12 mouse cellular contexts compared by ENCODE assay signal in the genomic region with DNA sequence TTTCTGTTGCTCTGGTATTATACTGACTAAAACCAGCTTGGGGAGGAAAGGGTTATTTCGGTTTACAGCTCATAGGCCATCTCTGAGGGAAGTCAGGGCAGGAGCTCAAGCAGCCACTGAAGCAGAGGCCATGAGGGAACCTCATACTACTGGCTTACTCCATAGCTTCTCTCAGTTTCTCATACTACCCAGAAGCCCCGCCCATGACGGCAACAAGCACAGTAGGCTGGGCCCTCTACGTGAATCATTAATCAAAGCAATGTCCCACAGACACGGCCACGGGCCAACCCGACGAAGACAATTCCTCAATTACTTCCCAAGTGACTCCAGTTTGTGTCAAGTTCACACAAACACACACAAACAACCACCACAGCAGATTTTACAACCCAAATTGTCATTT. TPM values are rescaled to one million over a fixed set of nuclear protein-coding genes. Genes with fewer than 3 reads are reported as not detected.
A peak's percentile ranks its signal among the peaks of the same experiment; 100 is the strongest.
DNase-seq lines count a peak whose midpoint lies in the region; ATAC-seq and TF ChIP-seq lines count a peak whose summit lies in the region.
"Had no signal": no experiment of that assay in that cellular context is flagged by ENCODE, and none has a peak within 500 bp of the region (broad histone marks: within the 10 kb centered on the region; RNA-seq: fewer than 3 reads in every experiment).

No protein-coding gene starts in this region.

- H3K27me3 ChIP-seq in kidney, embryonic 15.5 days: no peaks in the 10 kb centered on the region
- H3K27me3 ChIP-seq: forebrain, embryonic 13.5 days; hindbrain, embryonic 15.5 days; midbrain, embryonic 12.5 days had no signal

- no peak for TF ChIP-seq CTCF in lung, adult 2 months (IDR thresholded peaks at IDR 0.05; ENCODE audit: insufficient read depth, low read length)

- intact Hi-C loops in left cerebral cortex, postnatal 25 days (cut with DNase I): no loop called here

- H3K4me3 ChIP-seq in kidney, embryonic 15.5 days (replicated peaks): no peak overlapping the region
- H3K4me3 ChIP-seq in lung, adult 2 months (replicated peaks; ENCODE audit: extremely low read depth, low read depth, low read length): no peak overlapping the region
- H3K4me3 ChIP-seq: forebrain, embryonic 13.5 days; hindbrain, embryonic 15.5 days; midbrain, embryonic 12.5 days had no signal

- 30% methylated on average over 8 of the region's 8 CpGs for WGBS in kidney, embryonic 15.5 days
- WGBS in lung, adult 2 months: 26% methylated on average over 8 of the region's 8 CpGs

- DNase-seq in urinary bladder, postnatal 25 days (ENCODE audit: low spot score): peak; percentile 31
- DNase-seq in urinary bladder, adult 2 months (ENCODE audit: low spot score): no peak
- peak; percentile 57 for DNase-seq in lung, adult 2 months
- DNase-seq in left cerebral cortex, adult 18-20 months (ENCODE audit: low spot score in 2 of 2): no peak
- no peak for DNase-seq in frontal cortex, adult 2 months (ENCODE audit: extremely low spot score in 1 of 2, low spot score in 1 of 2)
- no peak for DNase-seq in left cerebral cortex, postnatal 25 days (ENCODE audit: low spot score in 2 of 2)
- DNase-seq in spleen, postnatal 10 days (ENCODE audit: low spot score in 2 of 2): no peak
- DNase-seq: left cerebral cortex, postnatal 4 days had no signal

- peaks cover 26% of the 10 kb centered on the region for H3K4me1 ChIP-seq in kidney, embryonic 15.5 days
- H3K4me1 ChIP-seq in lung, adult 2 months (ENCODE audit: control insufficient read depth, insufficient read depth, low read length): peaks cover 16% of the 10 kb centered on the region

- H3K9me3 ChIP-seq in kidney, embryonic 15.5 days (replicated peaks): no peaks in the 10 kb centered on the region
- H3K9me3 ChIP-seq: forebrain, embryonic 13.5 days; hindbrain, embryonic 15.5 days; midbrain, embryonic 12.5 days had no signal

- ATAC-seq in kidney, embryonic 15.5 days (replicated peaks; ENCODE audit: low FRiP score): 0 out of 2 replicates have a peak, but pooled peaks have one; percentile 62
- ATAC-seq: forebrain, embryonic 13.5 days had no signal

- TF ChIP-seq POLR2A in lung, adult 2 months (IDR thresholded peaks at IDR 0.05; ENCODE audit: borderline replicate concordance, extremely low read depth, low read depth, low read length): no peak

- H3K9ac ChIP-seq in kidney, embryonic 15.5 days: no peak overlapping the region
- H3K9ac ChIP-seq: forebrain, embryonic 13.5 days; hindbrain, embryonic 15.5 days; midbrain, embryonic 12.5 days had no signal

- H3K27ac ChIP-seq in kidney, embryonic 15.5 days: no peak overlapping the region
- H3K27ac ChIP-seq: forebrain, embryonic 13.5 days; hindbrain, embryonic 15.5 days; midbrain, embryonic 12.5 days had no signal

- no peaks in the 10 kb centered on the region for H3K36me3 ChIP-seq in kidney, embryonic 15.5 days
- H3K36me3 ChIP-seq: hindbrain, embryonic 15.5 days; midbrain, embryonic 12.5 days had no signal

- H3K4me2 ChIP-seq in kidney, embryonic 15.5 days: peak overlapping the region; percentile 20; the same call in 1 of the 2 replicates
- H3K4me2 ChIP-seq: forebrain, embryonic 13.5 days; hindbrain, embryonic 15.5 days; midbrain, embryonic 12.5 days had no signal

RNA-seq across cellular contexts. Expression of gene Btbd9, which starts 6.1 kb away (rescaled TPM):
- 11.7 and 14.0 TPM in 2 replicates for polyA plus RNA-seq in urinary bladder, adult 2 months (2012; rRNA removed)
- polyA plus RNA-seq in kidney, embryonic 15.5 days (2015; fragmentation: Nextera tagmentation; extraction: Ambion mirVana): 54.3 and 57.8 TPM in 2 replicates
- polyA plus RNA-seq in lung, adult 2 months (2012; rRNA removed): 18.9 and 24.2 TPM in 2 replicates
- total RNA-seq in left cerebral cortex, adult 18-20 months (2021): 100 to 1,000 TPM; 100 to 101 TPM
- 39.7 and 41.6 TPM in 2 replicates for polyA plus RNA-seq in frontal cortex, adult 2 months (2012; rRNA removed)
- total RNA-seq in left cerebral cortex, postnatal 25 days (2021): 100 to 1,000 TPM in 1 of 2 experiments, 10 to 100 TPM in 1; 95.6 to 106 TPM

RNA-seq across cellular contexts. Expression of gene Dnah8, which starts 54.0 kb away (rescaled TPM):
- 0.74 and 0.78 TPM in 2 replicates for polyA plus RNA-seq in urinary bladder, adult 2 months (2012; rRNA removed)
- 0.91 and 1.3 TPM in 2 replicates for polyA plus RNA-seq in kidney, embryonic 15.5 days (2015; fragmentation: Nextera tagmentation; extraction: Ambion mirVana)
- 10.8 and 12.0 TPM in 2 replicates for polyA plus RNA-seq in lung, adult 2 months (2012; rRNA removed)
- 1 to 10 TPM in 1 of 2 experiments, under 1 TPM in 1; 0.46 to 1.6 TPM for total RNA-seq in left cerebral cortex, adult 18-20 months (2021)
- 1.0 and 1.1 TPM in 2 replicates for polyA plus RNA-seq in frontal cortex, adult 2 months (2012; rRNA removed)
- under 1 TPM; 0.73 to 0.89 TPM for total RNA-seq in left cerebral cortex, postnatal 25 days (2021)

RNA-seq across cellular contexts. Expression of gene Glo1, which starts 56.5 kb away (rescaled TPM):
- 115 and 117 TPM in 2 replicates for polyA plus RNA-seq in urinary bladder, adult 2 months (2012; rRNA removed)
- 221 and 230 TPM in 2 replicates for polyA plus RNA-seq in kidney, embryonic 15.5 days (2015; fragmentation: Nextera tagmentation; extraction: Ambion mirVana)
- polyA plus RNA-seq in lung, adult 2 months (2012; rRNA removed): 24.0 and 38.3 TPM in 2 replicates
- total RNA-seq in left cerebral cortex, adult 18-20 months (2021): 100 to 1,000 TPM; 155 to 156 TPM
- polyA plus RNA-seq in frontal cortex, adult 2 months (2012; rRNA removed): 110 and 123 TPM in 2 replicates
- total RNA-seq in left cerebral cortex, postnatal 25 days (2021): 100 to 1,000 TPM; 136 to 143 TPM

Comparison
In these comparisons a context has a peak if more than half of its experiments do, and no peak if none do; other contexts are left out.
1. DNase-seq: peak in urinary bladder, postnatal 25 days (single experiment) and lung, adult 2 months (single experiment); none in urinary bladder, adult 2 months (single experiment), left cerebral cortex, adult 18-20 months (0 of 2), frontal cortex, adult 2 months (0 of 2), left cerebral cortex, postnatal 25 days (0 of 2) and spleen, postnatal 10 days (0 of 2).